Mouse (Mus musculus) urinary bladder, postnatal 14 days (tissue): ENCODE data around the gene Rap1gap.

Experiments
- DNase-seq: peaks from one replicate; pipeline ENCODE4 v3.0.0; 2021; ENCODE audit warnings: low spot score

The Rap1gap gene

GRCm38 (mm10) chr4:137661547-137661946 lies 3.0 kb upstream of the Rap1gap start:
- DNase-seq = no peak

DNA sequence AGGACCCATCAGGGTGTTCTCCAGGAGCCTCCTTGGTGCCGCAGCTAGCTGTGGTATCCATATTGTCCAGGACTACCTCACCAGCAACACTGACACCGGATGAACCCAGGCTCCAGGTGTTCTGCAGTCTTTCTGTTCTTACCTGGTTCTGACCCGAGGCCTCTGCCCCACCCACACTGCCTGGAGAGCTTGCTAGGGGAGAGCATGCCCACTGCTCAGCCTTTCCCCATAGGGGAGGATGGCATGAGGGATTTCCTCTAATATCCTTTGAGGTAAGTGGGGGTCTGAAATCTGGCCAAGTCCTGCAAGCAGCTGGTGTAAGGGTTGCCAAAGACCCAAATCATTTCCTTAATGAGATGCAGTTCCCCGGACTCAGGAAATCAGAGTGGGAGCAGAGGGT lies 1.0 kb upstream of the Rap1gap start:
- no peak for DNase-seq

DNA sequence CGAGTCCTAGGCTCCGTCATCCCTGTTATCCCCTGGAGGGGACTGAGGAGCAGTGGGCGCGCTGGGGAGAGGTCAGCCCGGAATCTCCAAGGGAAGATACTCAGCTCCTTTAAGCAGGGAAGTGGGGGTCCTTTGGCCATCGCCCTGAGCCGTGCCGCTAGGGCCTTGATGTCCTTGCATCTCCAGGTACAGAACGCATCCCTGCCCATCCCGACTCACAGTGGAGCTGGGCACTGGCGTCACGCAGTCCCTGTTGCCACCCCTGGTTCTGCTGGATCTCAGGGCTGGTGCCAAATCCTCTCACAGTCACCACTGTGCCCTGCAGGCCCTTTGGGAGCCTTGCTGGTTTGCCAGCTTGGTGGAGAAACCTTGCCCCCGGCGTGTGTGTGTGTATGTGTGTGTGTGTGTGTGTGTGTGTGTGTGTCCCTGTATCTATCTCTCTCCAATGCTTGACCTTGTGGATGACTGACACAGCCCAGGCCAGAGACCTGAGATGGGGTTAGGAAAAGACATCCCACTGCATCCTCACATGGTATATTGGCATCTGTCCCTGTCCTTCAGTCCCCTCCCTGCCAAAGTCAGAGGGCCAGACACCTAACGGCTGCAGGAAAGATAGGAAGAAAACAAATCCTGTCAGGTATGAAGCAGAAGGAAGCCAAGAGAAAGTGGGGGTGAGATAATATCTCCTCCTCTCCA lies 602 bp downstream of the Rap1gap start:
- DNase-seq = no peak

- DNase-seq = no peak
Observed at GRCm38 (mm10) chr4:137665791-137666190, 1.3 kb downstream of the Rap1gap start.

- DNase-seq = no peak
Observed at GRCm38 (mm10) chr4:137666283-137666957, 1.9 kb downstream of the Rap1gap start.

DNA sequence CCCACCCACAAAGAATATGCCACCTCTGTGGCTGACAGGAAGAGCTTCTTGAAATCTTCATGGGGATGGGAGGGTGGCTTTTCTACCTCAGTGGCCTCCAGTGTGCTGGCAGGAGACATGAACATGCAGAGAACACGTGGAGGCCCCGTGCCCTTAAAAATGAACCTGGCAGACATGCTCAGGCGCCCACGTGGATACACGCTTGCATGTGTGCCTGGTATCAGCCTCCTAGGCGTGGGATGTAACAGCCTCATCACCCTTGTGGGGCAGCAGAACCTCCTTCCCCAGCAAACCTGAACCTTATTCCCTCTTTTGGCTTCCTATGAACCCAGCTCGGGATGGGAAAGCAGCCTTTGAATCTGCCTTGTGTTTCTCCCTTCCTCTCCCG lies 2.4 kb downstream of the Rap1gap start:
- no peak for DNase-seq

GRCm38 (mm10) chr4:137667747-137668146 lies 3.2 kb downstream of the Rap1gap start:
- no peak for DNase-seq

- DNase-seq = no peak
Observed at GRCm38 (mm10) chr4:137671711-137672500, 7.4 kb downstream of the Rap1gap start.

- DNase-seq = no peak
Observed at GRCm38 (mm10) chr4:137675566-137675965, 11.0 kb downstream of the Rap1gap start.

- DNase-seq = peak; percentile 73
Observed at GRCm38 (mm10) chr4:137676057-137676456, 11.5 kb downstream of the Rap1gap start.

- no peak for DNase-seq
Observed at GRCm38 (mm10) chr4:137676700-137677484, 12.4 kb downstream of the Rap1gap start.

DNA sequence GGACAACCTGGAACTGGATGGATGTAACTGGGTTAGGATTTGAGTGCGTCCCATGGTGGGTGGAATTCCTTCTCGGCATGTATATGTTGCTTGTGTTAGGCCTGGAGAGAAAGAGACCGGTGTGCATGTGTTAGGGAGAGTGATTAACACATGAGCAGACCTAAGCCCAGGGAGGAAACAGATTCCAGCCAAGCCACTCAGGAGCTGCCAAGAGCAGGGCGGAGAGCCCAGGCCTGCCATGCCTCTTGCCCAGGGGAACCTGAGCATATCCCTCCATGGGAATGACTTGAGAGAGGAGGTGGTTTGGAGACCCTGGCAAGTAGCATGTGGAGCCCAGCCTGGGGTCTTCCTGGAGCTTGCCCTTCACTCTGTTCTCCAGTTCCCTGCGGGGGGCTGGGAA lies 13.4 kb downstream of the Rap1gap start:
- DNase-seq = no peak

- DNase-seq = no peak
Observed at GRCm38 (mm10) chr4:137678568-137678967, 14.0 kb downstream of the Rap1gap start.

DNA sequence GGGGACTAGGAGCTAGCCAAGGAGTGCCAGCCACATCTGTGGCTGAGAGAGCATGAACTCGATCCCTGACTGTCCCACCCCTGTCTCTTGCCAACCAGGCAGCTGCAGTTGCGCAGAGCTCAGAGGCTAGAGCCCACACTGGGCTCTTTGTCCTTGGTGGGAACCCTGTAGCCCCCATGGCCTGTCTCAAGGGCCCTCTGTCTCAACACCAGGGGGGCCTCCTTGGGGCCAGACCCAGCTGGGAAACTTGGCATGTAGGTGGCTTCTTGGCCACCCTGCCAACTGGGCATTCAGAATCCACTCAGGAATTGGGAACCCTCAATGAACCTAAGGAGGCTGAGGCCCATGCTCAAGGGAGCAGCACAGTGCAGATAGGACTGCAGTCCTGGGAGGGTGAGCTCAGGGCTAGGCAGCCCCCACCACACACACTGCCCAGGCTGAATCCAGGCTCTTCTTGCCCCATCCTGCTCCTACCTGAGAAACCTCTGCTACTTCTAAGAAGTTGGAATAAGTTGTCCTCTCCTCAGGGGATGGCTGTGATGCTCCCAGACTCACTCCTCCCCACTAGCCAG lies 15.5 kb downstream of the Rap1gap start:
- DNase-seq = no peak

DNA sequence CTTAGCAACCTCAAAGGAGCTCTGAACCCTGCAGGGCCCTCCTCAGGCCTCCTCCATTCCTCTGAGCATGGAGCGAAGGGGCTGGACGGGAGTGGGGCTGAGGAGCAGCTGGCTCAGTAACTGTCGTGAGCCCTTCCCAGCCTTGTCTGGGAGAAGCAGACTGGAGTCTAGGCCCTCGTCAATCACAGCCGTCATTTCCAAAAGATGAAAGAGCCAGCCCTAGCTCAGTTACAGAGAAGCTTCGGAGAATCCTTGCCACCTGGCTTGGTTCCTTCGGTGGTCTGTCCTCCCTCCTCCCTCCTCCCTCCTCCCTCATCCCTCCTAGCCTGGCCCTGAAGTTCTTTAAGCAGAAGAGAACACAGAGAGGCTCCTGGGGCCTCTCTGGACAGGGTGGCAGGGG lies 16.2 kb downstream of the Rap1gap start:
- DNase-seq = no peak

DNA sequence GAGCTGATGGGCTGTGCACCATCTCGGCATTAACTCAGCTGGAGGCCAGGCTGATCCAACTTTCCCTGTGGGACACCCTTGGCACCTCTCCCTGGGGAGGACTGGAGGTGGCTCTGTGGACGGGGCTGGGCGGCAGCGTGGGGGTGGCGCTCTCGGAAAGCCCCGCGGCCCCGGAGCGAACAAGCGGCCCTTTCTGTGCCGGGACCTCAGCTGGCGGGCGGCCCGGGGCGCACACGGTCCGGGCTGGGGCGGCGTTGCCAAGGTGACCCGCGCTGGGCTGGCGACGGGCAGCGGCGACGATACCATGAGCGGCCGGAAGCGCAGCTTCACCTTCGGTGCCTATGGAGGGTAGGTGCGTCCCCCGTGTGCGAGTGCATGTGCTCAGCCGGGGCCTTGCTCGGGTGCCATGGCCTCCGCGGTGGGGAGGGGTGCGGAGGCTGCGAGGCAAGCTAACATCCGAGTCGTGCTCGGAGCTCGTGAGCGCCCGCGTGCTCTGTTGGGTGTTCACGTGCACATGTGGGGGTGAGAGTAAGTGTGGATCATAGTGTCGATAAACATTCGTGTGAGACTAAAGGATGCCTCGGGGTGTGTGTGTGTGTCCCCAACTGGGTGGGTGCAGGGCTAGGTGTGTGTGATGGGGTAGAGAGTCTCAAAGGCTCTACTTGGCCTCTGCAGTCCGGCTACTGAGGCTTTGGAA lies 17.0 kb downstream of the Rap1gap start:
- DNase-seq = no peak

DNA sequence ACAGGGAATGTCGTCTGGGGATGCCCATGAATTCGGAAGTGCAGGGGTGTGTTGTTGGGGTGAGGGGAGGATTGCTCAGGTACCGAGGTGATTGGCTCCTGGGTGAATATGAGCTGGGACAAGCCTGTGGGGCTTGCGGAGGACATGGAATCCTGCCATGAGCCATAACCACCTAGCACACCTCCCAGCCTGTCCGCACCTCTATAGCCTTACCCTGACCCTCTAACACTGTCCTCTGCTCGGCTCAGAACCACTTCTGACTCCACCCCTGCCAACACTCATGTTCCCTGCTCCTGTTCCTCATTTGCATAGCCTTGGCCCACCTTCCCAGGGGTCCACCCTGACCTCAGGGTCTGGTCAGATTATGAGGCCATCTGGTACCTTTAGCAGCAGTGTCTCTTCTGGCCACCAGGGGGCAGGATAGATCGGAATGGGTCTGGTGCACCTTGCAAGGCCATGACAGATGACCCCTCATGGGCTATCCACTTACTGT lies 18.5 kb downstream of the Rap1gap start:
- peak; percentile 40 for DNase-seq

- no peak for DNase-seq
Observed at GRCm38 (mm10) chr4:137684830-137685343, 20.4 kb downstream of the Rap1gap start.

- no peak for DNase-seq
Observed at GRCm38 (mm10) chr4:137686303-137686702, 21.8 kb downstream of the Rap1gap start.

DNA sequence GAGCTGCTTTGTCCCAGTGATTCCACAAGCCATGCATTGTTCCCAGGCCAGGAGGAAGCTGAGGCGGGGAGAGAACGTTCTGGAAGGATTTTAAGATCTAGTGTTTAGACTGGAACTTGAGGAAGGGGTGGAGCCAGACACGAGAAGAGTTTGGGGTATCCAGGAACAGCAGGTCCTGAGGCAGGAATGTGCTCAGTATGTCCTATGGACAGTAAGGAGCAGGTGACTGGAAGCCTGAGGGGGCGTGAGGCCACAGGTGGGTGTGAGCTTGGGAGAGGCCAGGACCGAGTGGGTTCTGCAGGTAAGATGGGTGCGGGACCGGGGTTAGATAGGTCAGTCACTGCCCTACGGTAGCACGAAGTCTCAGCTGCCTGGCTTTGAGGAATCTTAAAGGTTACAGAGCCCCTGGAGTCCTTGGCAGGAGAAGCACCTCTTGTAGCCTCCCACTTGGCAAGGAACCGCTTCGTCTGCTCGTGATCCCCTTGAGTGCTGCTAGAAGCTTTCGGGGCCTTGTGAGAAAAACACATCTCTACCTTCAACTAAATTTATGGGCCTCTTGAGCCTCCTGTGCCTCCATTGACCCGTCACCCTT lies 22.8 kb downstream of the Rap1gap start:
- no peak for DNase-seq
